Mouse (Mus musculus): ENCODE data around the gene Bnip3.

Gene Bnip3

GRCm38 (mm10) chr7:138906441-138906840 is 2.9 kb downstream of the Bnip3 start:
- in situ Hi-C loops (cut with MboI, MseI) = no loop called here

GRCm38 (mm10) chr7:138903886-138904435 is 5.4 kb downstream of the Bnip3 start:
- in situ Hi-C loops (cut with MboI, MseI) = no loop called here

- in situ Hi-C loops (cut with MboI, MseI) = no loop called here
These were observed 10.6 kb downstream of the Bnip3 start for GRCm38 (mm10) chr7:138898743-138899142.

- in situ Hi-C loops (cut with MboI, MseI) = no loop called here
These were observed 11.2 kb downstream of the Bnip3 start for GRCm38 (mm10) chr7:138898122-138898521.

GRCm38 (mm10) chr7:138885365-138886289 is 23.7 kb downstream of the Bnip3 start:
- in situ Hi-C loops (cut with MboI, MseI) = no loop called here

GRCm38 (mm10) chr7:138883724-138884123 is 25.6 kb downstream of the Bnip3 start:
- in situ Hi-C loops (cut with MboI, MseI) = no loop called here

GRCm38 (mm10) chr7:138875031-138875430 is 34.3 kb downstream of the Bnip3 start:
- in situ Hi-C loops (cut with MboI, MseI) = no loop called here

GRCm38 (mm10) chr7:138872956-138873355 is 36.4 kb downstream of the Bnip3 start:
- in situ Hi-C loops (cut with MboI, MseI) = no loop called here

GRCm38 (mm10) chr7:138868316-138868715 is 41.0 kb downstream of the Bnip3 start:
- in situ Hi-C loops (cut with MboI, MseI) = no loop called here

GRCm38 (mm10) chr7:138867286-138867685 is 42.0 kb downstream of the Bnip3 start:
- in situ Hi-C loops (cut with MboI, MseI) = no loop called here

- in situ Hi-C loops (cut with MboI, MseI) = no loop called here
These were observed 44.5 kb downstream of the Bnip3 start for GRCm38 (mm10) chr7:138864776-138865175.

GRCm38 (mm10) chr7:138863950-138864572 is 45.3 kb downstream of the Bnip3 start:
- in situ Hi-C loops (cut with MboI, MseI) = no loop called here

- in situ Hi-C loops (cut with MboI, MseI) = no loop called here
These were observed 52.6 kb downstream of the Bnip3 start for GRCm38 (mm10) chr7:138856670-138857069.

- in situ Hi-C loops (cut with MboI, MseI) = no loop called here
These were observed 55.1 kb downstream of the Bnip3 start for GRCm38 (mm10) chr7:138854201-138854600.

- in situ Hi-C loops (cut with MboI, MseI) = no loop called here
These were observed 55.8 kb downstream of the Bnip3 start for GRCm38 (mm10) chr7:138853417-138854031.

GRCm38 (mm10) chr7:138850083-138850482 is 59.2 kb downstream of the Bnip3 start:
- in situ Hi-C loops (cut with MboI, MseI) = no loop called here

- in situ Hi-C loops (cut with MboI, MseI) = no loop called here
These were observed 61.0 kb downstream of the Bnip3 start for GRCm38 (mm10) chr7:138848028-138848920.

GRCm38 (mm10) chr7:138847316-138848027 is 61.8 kb downstream of the Bnip3 start:
- in situ Hi-C loops (cut with MboI, MseI) = no loop called here

GRCm38 (mm10) chr7:138846502-138846991 is 62.8 kb downstream of the Bnip3 start:
- in situ Hi-C loops (cut with MboI, MseI) = no loop called here

All from T-helper 1 cell (primary cell).